Mouse (Mus musculus) skeletal muscle tissue, adult 2 months (tissue): ENCODE data around the gene Krt27.

ENCODE experiments used
- DNase-seq: peaks from one replicate; pipeline ENCODE4 v3.0.0-alpha.2; 2012; ENCODE audit warnings: low read depth, low spot score

The Krt27 gene

DNA sequence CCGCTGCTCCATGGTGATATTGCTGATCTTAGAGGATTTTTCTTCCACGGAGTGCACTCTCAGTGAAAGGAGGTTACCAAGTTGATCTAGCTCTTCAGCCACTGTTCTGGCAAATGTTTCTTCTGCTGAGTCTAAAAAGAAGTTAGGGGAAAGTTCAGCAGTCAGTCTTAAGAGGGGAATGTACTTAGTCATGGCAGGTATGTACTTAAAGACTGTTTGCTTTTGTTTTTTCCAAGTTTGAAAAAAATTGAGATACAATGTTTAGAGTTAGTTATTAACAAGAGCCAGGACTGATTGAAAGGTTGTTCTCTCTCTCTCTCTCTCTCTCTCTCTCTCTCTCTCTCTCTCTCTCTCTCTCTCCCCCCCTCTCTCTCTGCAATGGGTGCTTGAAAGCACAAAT is 21.2 kb downstream of the Krt27 start:
- DNase-seq, result no peak

DNA sequence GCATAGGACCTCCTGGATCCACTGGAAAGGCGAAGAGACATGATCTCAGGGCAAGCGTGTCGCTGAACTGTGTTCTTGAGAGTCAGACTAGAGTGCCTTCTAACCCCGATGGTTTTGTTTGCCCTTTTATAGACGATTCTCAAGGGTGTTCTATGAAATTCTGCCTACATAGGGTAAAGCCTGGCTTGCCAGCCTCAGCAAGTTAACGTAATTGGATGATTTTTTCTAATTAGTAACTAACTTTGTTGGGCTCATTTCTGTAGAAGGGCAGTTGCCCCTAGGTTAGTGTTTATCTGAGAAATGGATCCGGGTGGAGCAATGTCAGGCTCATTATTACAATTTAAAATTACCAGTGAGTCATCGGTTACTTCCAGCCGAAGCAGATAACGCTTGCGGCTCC is 28.1 kb downstream of the Krt27 start, which contains the start of gene Krt25:
TSS of gene Krt25 (minus strand) at position 101 of the 400 bp plus-strand sequence.
- no peak for DNase-seq

DNA sequence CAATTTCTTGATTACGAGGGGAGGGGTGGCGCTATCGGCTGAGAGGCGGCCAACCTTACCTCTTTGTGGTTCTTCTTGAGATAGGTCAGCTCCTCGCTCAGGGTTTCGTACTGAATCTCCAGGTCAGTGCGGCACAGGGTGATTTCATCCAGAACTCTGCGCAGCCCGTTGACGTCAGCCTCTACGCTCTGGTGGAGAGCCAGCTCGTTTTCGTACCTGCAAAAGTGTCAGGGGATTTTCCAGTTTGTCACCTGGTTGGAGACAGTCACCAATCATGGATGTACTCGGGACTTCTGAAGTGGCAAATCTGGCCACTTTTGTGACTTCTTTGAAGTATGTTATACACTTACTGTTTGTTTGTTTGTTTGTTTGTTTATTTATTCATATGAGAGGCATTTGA is 29.8 kb downstream of the Krt27 start:
- no peak for DNase-seq

DNA sequence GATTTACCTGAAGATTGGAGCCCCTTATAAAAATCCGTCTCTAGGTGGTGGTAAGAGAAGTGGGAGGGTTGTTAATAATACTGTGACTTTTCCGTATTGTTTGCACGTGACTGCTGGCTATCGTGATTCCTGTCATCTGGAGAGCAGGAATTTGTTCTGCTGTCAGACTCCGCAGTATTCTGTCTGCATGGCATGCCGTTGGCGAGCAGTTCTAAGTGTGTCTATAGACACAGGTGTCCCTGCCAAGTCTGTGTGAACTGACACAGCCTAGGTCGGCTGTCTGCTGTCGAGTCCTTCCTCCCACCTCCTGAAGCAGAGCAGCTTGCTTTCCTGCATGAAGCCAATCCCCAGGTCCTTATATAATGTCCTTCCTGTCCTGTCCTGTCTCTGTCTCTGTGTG is 31.8 kb downstream of the Krt27 start:
- DNase-seq, result no peak

DNA sequence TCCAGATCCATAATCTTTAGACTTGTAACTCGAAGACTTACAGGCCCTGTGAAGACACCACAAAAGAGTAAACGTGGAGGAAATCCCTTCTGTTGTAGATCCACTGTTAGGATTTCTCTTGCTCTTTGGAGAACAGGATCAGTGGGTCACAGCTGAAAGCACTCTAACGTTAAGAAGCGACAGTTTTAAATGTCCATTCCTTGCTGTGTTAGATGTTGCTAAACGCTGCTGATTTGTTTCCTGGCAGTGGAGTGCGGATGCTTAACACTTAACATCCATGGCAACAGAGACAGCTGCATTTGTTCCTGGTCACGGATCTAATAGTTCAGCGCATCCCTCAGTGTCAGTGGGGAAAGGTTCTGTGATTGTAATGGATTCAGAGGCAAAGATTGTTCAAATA is 34.4 kb downstream of the Krt27 start:
- DNase-seq, result no peak

DNA sequence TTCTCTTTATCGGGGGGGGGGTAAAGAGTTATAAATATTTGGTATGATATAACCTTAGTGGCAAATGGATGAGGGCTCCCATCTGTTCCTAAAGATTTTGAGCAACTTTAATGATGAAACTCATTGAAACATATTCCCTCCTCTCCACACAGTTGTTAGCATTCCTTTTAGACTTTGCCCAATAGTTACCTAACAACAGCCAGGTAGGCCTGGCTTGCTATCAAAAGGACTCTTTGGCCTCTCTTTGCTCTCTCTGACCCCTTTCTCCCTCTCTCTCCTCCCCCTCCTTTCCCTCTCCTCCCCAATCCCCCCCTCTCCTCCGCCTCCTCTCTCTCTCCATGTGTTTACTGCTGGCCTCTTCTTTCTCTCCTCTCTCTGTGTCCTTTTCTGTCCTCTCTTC is 36.3 kb downstream of the Krt27 start:
- DNase-seq, result no peak

DNA sequence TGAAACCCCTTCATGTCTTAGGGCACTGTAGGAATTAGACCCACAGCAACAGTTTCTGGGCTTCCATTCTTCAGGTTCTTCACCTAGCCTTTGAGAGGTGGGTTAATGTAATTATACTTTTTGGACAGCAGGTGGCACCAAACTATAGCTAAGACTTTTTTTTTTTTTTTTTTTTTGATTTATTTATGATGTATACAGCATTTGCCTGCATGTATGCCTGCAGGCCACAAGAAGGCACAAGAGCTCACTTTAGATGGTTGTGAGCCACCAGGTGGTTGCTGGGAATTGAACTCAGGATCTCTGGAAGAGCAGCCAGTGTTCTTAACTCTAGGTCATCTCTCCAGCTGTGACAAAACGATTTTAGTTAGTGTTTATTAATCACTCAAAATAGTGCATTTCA is 40.0 kb downstream of the Krt27 start:
- DNase-seq, result no peak

DNA sequence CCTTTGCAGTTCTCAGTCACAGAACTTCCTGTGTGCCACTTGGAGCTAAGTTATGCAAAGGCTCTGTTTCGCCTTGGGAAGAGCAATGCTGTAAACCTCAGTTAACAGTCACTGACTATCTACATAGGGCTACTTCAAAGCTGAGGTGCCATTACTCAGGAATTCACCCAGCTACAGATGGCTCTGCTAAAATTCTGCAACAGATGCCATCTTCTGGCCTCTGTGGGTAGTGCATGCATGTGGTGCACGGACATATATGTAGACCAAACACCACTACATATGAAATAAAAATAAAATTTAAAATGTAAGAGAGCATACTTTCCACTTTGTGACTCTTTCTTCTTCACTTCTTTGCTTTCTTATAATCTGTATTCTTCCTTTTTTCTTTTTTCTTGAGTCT is 43.3 kb downstream of the Krt27 start:
- peak; percentile 30 for DNase-seq
